Mouse (Mus musculus): Measurements from ENCODE around the gene Zfp712. TPM values are rescaled to one million over a fixed set of nuclear protein-coding genes. Genes with fewer than 3 reads are reported as not detected.

Gene Zfp712
- total RNA-seq (2021): 1 to 10 TPM; 4.4 to 4.8 TPM
- long read RNA-seq, transcript Zfp712-201 (4 exons, 3,968 nt): major isoform, 8 of 9 reads
- long read RNA-seq, partial matches to known transcripts: 0 of 9 reads
- long read RNA-seq, other reads (novel, unspliced or antisense): 1 of 9 reads

DNA sequence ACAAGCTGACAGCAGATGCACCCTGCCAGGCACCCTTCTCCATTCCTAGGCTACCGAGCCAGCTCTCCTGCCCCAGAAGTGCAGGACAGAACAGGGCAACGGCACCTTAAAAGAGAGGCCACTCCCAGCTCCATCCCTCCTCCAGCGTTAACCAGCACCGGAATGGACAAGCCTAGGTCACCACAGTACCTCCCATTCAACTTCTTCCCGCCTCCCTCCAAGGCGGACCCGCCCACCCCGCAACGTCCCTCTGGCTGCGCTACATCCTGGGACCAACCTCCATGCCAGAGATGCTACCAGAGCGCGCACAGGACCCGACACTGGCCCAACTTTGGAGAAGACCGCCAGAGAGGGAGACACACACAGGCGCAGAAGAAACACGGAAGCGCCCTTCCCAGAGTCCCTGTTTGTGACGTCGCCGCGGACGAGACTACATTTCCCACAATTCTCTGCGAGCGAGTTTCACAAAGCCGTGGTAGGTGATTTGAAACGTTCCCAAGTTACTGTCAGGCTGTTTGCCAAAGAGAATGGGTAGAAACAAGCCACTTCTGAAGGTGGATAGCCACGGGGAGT, at the start of gene Zfp712:
Gene Zfp712, minus strand, starts transcription at position 385 of the 573 bp plus-strand sequence.
- peak; percentile 88 to 97 for DNase-seq (ENCODE audit: low spot score in 2 of 2)

DNA sequence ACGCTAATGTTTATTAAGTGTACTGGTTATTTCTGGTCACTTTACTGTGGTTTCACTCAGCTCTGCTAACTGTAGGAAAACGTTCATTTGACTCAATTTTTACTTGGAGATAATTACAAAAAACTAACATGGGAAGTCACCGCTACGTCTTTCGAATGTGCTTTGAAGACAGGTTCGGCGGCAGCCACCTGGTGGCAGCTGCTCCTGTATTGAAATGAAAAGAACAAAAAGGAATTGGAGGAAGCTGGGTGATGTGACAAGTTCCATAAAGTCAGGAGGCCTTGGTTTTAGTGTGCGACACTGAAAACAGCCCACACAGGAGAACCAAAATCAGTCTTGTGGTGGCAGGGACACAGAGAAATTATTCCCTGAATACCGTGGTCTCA, 47.8 kb upstream of the Zfp712 start:
- DNase-seq (ENCODE audit: low spot score in 2 of 2): no peak

- DNase-seq (ENCODE audit: low spot score in 2 of 2): peak; percentile 90 to 99
Observed at GRCm38 (mm10) chr13:67108194-67108820, 47.3 kb upstream of the Zfp712 start, which contains the start of gene Gm28557. Gene Gm28557, minus strand, starts transcription at chr13:67108604.

- no peak for DNase-seq (ENCODE audit: low spot score in 2 of 2)
Observed at GRCm38 (mm10) chr13:67107681-67108080, 46.7 kb upstream of the Zfp712 start.

- no peak for DNase-seq (ENCODE audit: low spot score in 2 of 2)
Observed at GRCm38 (mm10) chr13:67097876-67098275, 36.9 kb upstream of the Zfp712 start, which contains the start of gene Zfp708. Gene Zfp708, minus strand, starts transcription at chr13:67097976.

DNA sequence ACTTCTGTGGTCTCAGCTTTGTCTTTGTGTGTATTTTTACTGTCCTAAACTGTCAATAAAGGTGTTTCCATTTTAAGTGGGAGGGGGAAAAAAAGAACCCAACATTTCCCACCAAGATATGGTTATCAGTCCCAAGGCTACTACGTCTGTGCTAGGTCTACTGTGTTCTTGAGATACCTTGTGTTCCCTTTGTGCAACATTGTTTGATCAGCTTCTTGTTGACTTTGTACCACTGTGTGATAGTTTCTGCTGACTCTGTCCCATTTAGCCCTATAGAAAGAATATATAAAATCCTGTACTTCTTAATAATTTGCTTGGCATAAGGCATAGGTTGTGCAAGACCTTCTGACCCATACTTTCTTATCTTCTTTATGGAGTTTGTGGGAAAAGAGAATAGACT, 29.2 kb upstream of the Zfp712 start:
- no peak for DNase-seq (ENCODE audit: low spot score in 2 of 2)

GRCm38 (mm10) chr13:67081946-67082345, 21.0 kb upstream of the Zfp712 start:
- no peak for DNase-seq (ENCODE audit: low spot score in 2 of 2)

DNA sequence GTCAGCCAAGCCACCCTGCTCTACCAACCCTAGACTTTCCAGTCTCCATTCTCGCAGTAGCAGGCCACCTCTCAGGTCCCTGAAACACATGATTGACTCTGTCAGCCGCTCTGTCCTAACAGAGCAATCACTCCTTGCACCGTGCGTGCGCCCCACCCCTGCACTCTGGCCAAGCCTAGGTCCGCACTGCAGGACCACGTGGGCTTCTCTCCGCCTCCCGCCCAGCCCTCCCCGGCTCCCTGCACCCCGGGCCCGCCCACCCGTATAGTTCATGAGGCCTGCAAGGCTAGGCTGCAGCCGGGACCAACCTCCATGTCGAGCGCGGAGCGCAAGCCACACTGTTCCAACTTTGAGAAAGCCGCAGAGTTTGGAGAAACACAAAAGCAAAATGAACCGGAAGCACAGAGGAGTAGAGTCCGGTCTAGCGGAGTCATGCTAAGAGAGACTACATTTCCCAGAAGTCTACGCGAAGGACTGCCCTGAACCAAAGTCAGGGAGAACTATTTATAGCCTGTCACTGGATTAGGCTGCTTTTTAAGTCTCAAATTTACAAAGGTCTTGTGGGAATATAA, 20.3 kb upstream of the Zfp712 start:
- peak; percentile 73 to 87 for DNase-seq (ENCODE audit: low spot score in 2 of 2)

DNA sequence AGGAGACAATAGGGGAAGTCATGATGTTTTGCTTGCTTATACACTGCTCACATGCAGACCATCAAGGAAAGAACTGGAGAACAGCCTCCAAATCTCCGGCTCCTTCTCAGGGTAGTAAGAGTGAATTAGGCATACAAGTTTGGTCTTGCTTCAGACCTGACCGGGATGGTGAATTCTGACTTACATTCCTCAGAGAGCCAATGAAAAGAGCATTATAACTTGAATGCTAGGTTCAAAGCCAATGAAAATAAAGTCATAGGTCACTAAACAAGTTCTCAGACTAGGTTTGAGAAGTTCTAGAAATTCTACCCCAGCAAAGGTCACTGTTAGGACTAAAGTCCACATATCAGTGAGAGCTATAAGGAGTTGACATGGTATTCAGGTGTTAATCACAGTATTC, 16.3 kb upstream of the Zfp712 start:
- DNase-seq (ENCODE audit: low spot score in 2 of 2): no peak

- DNase-seq (ENCODE audit: low spot score in 2 of 2): no peak
Observed at GRCm38 (mm10) chr13:67072786-67073185, 11.8 kb upstream of the Zfp712 start.

DNA sequence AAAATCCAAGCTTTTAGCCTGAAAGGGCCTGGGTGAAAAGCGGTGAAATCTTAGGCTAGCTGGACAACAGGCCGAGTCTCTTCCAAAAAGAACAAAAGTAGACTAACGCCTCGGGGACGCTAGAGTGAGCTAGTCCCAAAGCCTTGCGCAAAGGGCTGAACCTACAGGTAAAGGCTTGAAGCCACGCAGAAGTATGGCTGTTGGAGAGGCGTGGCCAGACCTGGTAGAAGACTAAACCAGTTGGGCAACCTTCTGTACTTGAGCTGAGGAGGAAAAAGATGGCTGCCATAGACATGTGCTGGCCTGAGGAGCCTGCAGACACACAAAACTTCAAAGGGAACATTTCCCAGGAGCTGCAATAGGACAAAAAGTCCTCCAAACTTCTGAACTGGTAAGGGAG, 4.4 kb upstream of the Zfp712 start:
- no peak for DNase-seq (ENCODE audit: low spot score in 2 of 2)

DNA sequence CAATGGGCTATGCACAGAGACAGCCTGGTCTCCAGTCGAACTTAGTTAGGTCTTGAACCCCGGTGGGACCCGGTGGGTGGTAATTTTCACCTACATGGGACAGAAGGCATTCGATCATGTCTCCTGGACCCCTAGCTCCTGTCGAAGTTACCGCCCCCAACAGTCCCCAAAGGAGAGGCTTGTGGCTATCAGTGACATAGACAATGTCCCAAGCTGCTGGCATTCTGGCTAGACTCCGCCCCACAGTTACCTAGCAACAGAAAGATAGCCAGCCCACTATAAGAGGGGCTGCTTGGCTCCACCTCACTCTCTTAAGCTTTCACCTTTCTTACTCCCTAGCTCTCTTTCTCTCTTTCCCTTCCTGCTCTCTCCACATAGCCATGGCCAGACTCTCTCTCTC, 1.5 kb upstream of the Zfp712 start:
- DNase-seq (ENCODE audit: low spot score in 2 of 2): no peak

- no peak for DNase-seq (ENCODE audit: low spot score in 2 of 2)
Observed at GRCm38 (mm10) chr13:67060161-67060785, 697 bp downstream of the Zfp712 start.

Other genes with a start within 250 kb of the Zfp712 start
- 1 to 10 TPM; 1.9 to 2.9 TPM for gene Gm10767, start 156.3 kb downstream of the Zfp712 start, total RNA-seq (2021)
- 1 to 10 TPM; 2.4 to 3.2 TPM for gene Zfp708, start 36.8 kb upstream of the Zfp712 start, total RNA-seq (2021)
- 1 to 10 TPM; 2.9 to 3.1 TPM for gene Gm28557, start 47.4 kb upstream of the Zfp712 start, total RNA-seq (2021)
- gene Rslcan18, start 55.1 kb upstream of the Zfp712 start, total RNA-seq (2021): under 1 TPM; 0.58 to 0.74 TPM
- gene Zfp759, start 60.5 kb upstream of the Zfp712 start, total RNA-seq (2021): 10 to 100 TPM in 1 of 2 experiments, 1 to 10 TPM in 1; 9.9 to 13.7 TPM
- gene Rsl1, start 112.0 kb upstream of the Zfp712 start, total RNA-seq (2021): 1 to 10 TPM; 5.6 to 6.6 TPM
- gene Zfp455, start 133.3 kb upstream of the Zfp712 start, total RNA-seq (2021): 1 to 10 TPM; 3.0 to 3.5 TPM
- gene Zfp458, start 217.3 kb upstream of the Zfp712 start, total RNA-seq (2021): 10 to 100 TPM; 19.7 to 20.7 TPM
- 1 to 10 TPM; 4.6 to 5.5 TPM for gene Zfp457, start 245.3 kb upstream of the Zfp712 start, total RNA-seq (2021)

Data from layer of hippocampus, adult 18-20 months (tissue).